Mouse (Mus musculus): ENCODE measurements around the gene Supt5.
"Not testable (repeated sequence)": the region's sequence is repeated elsewhere in the genome, so short reads cannot be mapped to it uniquely, and the experiment has no call there.

Gene Supt5

GRCm38 (mm10) chr7:28338108-28338998 is at the start of gene Supt5:
Supt5 (minus strand) TSS chr7:28338746.
- DNase-seq = peak; percentile 96 to 98

DNA sequence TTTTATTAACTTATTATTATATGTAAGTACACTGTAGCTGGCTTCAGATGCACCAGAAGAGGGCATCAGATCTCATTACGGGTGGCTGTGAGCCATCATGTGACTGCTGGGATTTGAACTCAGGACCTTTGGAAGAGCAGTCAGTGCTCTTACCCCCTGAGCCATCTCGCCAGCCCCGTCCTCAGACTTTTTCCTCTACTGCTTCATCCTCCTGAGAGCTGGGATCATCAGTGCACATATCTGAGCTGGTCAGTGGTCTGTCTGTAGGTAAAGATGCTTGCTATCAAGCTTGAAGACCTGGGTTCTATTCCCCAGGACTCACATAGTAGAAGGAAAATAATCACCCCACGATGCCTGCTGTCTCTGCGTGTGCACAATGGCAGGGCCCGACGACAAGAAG is 48.8 kb upstream of the Supt5 start:
- not testable (repeated sequence) for DNase-seq

DNA sequence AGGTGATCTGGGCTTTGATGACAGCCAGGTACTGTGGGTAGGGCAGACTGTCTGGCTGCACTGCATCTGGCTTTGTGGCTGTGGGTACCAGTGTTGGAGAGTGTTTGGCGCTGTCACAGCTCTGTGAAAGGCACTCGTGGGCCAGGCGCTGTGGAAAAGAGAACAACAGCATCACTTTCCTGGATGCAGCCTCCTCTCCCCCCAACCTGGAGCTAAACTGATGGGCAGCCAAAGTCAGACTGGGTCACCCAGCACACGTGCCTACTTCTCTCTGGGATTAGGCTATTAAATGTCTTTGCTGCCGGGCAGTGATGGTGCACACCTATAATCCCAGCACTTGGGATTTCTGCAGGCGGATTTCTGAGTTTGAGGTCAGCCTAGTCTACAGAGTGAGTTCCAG is 48.3 kb upstream of the Supt5 start:
- not testable (repeated sequence) for DNase-seq

GRCm38 (mm10) chr7:28386462-28386861 is 47.9 kb upstream of the Supt5 start:
- DNase-seq = peak; percentile 70 to 84

DNA sequence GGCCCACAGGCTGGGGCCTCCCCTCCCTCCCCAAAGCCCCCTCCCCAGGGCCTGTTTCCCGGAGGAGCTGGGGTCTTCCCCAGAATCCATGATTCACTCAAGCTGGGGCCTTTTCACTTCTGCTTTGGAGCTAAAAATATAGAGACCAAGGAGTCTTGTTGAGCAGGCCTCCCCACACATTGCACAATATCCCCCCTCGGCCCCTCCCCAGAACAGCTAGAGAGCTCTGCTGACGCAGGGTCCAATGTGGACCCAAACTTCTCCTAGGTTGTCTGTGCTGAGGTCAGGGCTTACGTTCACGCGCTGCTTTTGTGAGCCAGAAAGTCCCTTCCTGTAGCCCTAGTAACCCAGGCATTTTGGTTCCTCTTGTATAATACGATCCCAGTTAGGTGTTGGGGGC is 47.5 kb upstream of the Supt5 start:
- DNase-seq = no peak

GRCm38 (mm10) chr7:28385196-28385595 is 46.6 kb upstream of the Supt5 start:
- no peak for DNase-seq

- no peak for DNase-seq
Measured at GRCm38 (mm10) chr7:28384162-28384561, 45.6 kb upstream of the Supt5 start.

GRCm38 (mm10) chr7:28383606-28384005 is 45.1 kb upstream of the Supt5 start:
- no peak for DNase-seq

GRCm38 (mm10) chr7:28382981-28383396 is 44.4 kb upstream of the Supt5 start:
- DNase-seq = no peak

DNA sequence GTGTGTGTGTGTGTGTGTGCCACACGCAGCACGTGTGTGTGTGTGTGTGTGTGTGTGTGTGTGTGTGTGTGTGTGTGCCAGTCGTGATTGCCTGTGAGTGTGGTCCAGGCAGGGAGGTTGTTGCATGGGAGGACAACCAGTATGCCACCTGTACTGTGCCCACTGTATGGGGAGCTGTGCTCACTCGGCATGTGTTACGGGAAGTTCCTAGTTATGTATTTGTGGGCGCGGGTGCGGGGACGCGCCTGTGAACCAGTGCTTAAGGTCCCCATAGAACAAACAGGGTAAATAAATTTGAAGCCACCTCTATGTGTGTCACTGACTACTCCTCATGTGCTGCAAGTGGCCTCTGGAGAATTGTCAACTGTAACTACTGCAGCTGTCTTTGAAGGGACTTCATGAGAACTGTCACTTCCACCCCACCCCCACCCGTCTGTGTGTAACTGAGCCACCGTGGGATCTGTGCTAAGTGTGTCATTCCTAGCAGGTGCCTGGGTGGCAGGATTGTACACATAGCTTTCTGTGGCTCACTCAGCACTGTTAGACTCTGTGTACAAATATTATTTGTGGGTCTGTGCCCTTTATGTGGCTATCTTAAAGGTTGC is 43.9 kb upstream of the Supt5 start:
- DNase-seq = no peak

- DNase-seq = peak; percentile 44 to 48
Measured at GRCm38 (mm10) chr7:28381938-28382337, 43.4 kb upstream of the Supt5 start.

- DNase-seq = peak in 1 of 2 experiments; percentile 57
Measured at GRCm38 (mm10) chr7:28381017-28381790, 42.7 kb upstream of the Supt5 start.

DNA sequence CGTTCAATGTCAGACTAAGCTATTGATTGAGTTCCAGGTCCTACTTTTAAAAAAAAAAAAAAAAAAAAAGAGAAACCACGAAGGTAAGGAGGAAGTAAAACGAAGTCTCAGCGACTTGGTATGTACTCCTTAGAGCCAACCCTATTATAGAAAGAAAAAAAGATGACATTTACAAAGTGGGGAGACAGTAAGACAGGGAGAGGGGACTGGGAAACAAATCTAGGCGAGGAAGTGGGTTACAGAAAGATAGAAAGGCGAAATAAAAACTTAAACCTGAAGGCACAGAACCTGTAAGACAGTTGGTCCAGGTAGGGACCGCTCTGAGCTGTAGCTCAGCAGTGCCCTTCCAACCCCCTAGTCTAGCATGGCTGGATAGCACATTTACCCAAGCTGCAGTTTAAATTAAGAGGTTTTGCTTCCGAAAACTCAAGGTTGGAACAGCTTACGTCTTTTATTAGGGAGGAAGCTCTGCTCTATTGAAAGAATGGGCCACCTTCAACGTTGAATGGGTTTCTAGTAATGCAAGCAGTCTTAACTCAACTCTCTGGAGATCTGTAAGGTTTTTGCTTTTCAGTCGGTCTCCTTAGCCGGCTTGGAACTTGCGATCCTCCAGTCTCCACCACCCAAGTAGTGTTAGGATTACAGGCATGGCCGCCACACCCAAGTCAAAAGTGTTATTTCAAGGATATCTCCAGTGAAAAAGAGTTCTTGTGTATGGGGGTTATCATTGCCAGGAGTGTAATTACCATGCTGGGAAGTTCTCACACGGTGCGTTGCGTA is 41.9 kb upstream of the Supt5 start, which contains the start of gene Zfp36:
Zfp36 (minus strand) TSS at position 17 of the 780 bp plus-strand sequence.
- DNase-seq = no peak

GRCm38 (mm10) chr7:28378769-28379651 is 40.5 kb upstream of the Supt5 start:
- peak; percentile 60 to 78 for DNase-seq

DNA sequence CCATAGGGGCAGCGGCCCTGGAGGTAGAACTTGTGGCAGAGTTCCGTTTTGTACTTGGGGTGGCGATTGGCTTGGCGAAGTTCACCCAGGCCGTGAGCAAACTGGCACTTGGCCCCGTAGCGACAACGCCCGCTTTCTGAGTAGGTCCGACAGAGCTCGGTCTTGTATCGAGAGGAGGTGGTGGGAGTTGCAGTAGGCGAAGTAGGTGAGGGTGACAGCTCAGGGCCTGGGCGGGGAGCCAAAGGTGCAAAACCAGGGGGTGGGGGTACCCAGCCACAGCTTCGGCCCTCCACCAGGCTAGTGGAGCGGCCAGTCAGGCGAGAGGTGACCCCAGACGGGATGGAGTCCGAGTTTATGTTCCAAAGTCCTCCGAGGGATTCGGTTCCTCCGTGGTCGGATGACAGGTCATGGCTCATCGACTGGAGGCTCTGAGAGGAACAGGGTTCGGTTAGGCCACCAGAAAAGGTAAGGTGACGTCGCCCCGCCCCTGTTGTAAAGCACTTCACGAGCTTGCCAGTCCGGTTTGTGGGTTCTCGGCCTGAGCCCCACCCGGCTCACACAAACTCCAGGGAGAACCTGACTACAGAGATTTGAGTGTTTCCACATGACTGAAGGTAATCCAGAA is 39.6 kb upstream of the Supt5 start:
- DNase-seq = no peak

- no peak for DNase-seq
Measured at GRCm38 (mm10) chr7:28377190-28378065, 38.9 kb upstream of the Supt5 start.

- DNase-seq = peak; percentile 33 to 50
Measured at GRCm38 (mm10) chr7:28376011-28376771, 37.6 kb upstream of the Supt5 start.

DNA sequence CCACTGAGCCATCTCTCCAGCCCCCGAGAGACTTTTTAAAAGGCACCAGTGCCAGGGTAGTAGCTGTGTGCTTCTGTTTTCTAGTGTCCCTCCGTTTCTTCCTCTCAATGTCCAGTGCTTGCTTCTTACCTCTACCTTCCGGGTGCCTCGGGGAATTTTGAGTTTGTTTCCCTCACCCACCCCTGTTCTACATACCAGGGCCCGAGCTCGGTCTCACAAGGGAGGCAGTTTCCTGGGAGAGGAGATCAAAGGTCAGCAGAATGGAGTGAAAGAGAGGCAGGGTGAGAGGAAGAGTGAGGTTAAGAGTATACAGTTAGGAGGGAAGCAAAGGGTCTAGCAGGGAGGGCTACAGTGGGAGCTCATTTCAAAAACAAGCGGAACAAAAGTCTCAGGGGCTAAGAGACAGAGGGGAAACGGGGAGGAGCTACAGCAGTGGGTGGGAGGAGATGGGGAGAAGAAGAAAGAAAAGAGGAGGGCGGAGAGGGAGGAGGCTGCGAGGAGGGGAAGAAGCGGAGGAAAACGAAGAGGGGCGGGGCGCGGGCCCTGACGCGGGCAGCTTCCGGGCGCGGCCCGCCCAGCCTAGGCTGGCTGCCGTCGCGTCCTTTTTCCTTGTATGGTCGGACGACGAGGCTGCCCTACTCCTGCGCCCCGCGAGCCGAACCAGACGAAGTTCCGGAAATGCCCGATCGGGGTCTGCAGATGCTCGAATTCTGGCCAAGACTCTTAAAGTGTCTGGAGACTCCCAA is 36.8 kb upstream of the Supt5 start:
- peak; percentile 60 to 79 for DNase-seq

Measured in cerebellum, postnatal 25 days (tissue).